9 mouse cellular contexts compared by ENCODE assay signal in the genomic region with DNA sequence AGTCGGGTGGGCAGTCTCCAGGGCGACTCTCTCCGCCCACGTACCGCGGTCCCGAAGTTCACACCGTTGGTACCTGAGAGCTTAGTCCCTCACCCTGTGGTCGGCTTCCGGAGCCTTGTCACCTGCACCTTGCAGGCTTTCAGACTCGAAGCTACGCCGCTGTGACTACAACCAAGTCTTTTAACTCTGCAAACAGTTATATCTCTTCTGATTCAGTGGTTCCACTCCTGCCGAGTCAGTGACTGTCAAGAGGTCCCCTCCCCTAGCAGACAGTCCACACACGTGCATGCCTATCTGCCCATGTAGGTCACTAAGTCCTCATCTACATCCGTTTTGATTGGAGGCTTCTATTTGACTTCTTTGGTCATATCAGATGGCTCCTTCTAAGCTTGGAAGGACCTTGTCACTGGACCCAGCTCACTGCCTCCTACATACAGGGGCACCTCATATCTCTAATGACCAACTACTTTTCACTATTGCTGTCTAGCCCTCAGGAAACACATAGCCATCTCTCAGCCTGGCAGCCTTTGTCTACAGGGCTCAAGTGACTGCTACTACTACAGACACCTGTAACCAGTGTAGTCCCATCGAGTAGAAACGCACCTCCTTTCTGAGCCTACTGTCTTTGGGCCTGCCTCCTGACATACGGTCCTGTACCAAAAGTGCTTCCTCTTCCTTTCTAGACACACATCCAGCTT. TPM values are rescaled to one million over a fixed set of nuclear protein-coding genes. Genes with fewer than 3 reads are reported as not detected.
A peak's percentile ranks its signal among the peaks of the same experiment; 100 is the strongest.
DNase-seq lines count a peak whose midpoint lies in the region; ATAC-seq and TF ChIP-seq lines count a peak whose summit lies in the region.
"Had no signal": no experiment of that assay in that cellular context is flagged by ENCODE, and none has a peak within 500 bp of the region (broad histone marks: within the 10 kb centered on the region; RNA-seq: fewer than 3 reads in every experiment).

No protein-coding gene starts in this region.

- peaks cover 28% of the 10 kb centered on the region for H3K36me3 ChIP-seq in embryonic facial prominence, embryonic 13.5 days
- peaks cover 11% of the 10 kb centered on the region for H3K36me3 ChIP-seq in intestine, embryonic 16.5 days (ENCODE audit: control insufficient read depth, insufficient read depth, low read length)
- H3K36me3 ChIP-seq in neural tube, embryonic 13.5 days, result peaks cover 38% of the 10 kb centered on the region

- peaks cover 25% of the 10 kb centered on the region for H3K4me1 ChIP-seq in embryonic facial prominence, embryonic 13.5 days
- H3K4me1 ChIP-seq in intestine, embryonic 16.5 days (ENCODE audit: control insufficient read depth, insufficient read depth, low read length), result peaks cover 29% of the 10 kb centered on the region
- peaks cover 33% of the 10 kb centered on the region for H3K4me1 ChIP-seq in neural tube, embryonic 13.5 days (replicated peaks)

- no peak for TF ChIP-seq CTCF in left cerebral cortex, adult 2 months (IDR thresholded peaks at IDR 0.05)

- WGBS in embryonic facial prominence, embryonic 13.5 days, result 13% methylated on average over 19 of the region's 19 CpGs
- 10% methylated on average over 19 of the region's 19 CpGs for WGBS in intestine, embryonic 16.5 days
- 14% methylated on average over 19 of the region's 19 CpGs for WGBS in neural tube, embryonic 13.5 days

- H3K4me3 ChIP-seq in left cerebral cortex, adult 2 months, result peak overlapping the region; percentile 96
- H3K4me3 ChIP-seq in embryonic facial prominence, embryonic 13.5 days, result peak overlapping the region; percentile 79
- H3K4me3 ChIP-seq in intestine, embryonic 16.5 days (ENCODE audit: low read length), result peak overlapping the region; percentile 86
- peak overlapping the region; percentile 87 for H3K4me3 ChIP-seq in neural tube, embryonic 13.5 days

- H3K4me2 ChIP-seq in embryonic facial prominence, embryonic 13.5 days, result peak overlapping the region; percentile 89
- peak overlapping the region; percentile 84 for H3K4me2 ChIP-seq in intestine, embryonic 16.5 days (ENCODE audit: low read depth, low read length)
- H3K4me2 ChIP-seq in neural tube, embryonic 13.5 days, result peak overlapping the region; percentile 96

- no peaks in the 10 kb centered on the region for H3K27me3 ChIP-seq in embryonic facial prominence, embryonic 13.5 days
- no peaks in the 10 kb centered on the region for H3K27me3 ChIP-seq in intestine, embryonic 16.5 days (replicated peaks; ENCODE audit: control insufficient read depth, insufficient read depth, low read length)
- no peaks in the 10 kb centered on the region for H3K27me3 ChIP-seq in neural tube, embryonic 13.5 days

- intact Hi-C loops in left cerebral cortex, adult 2 months (cut with DNase I), result loop anchor here (2.0 kb wide), 1 partner anchor 13 kb away; the partner anchor contains the start of gene Snapc2
- intact Hi-C loops in left cerebral cortex, postnatal 25 days (cut with DNase I), result loop anchor here (2.0 kb wide), 2 partner anchors 13 to 23 kb away; partner anchors contain the start of genes Prr36 and Snapc2

- H3K9ac ChIP-seq in embryonic facial prominence, embryonic 13.5 days, result peak overlapping the region; percentile 85
- peak overlapping the region; percentile 84 for H3K9ac ChIP-seq in intestine, embryonic 16.5 days (ENCODE audit: low read depth, low read length)
- H3K9ac ChIP-seq in neural tube, embryonic 13.5 days, result peak overlapping the region; percentile 84

- peak overlapping the region; percentile 94 for H3K27ac ChIP-seq in left cerebral cortex, adult 2 months
- H3K27ac ChIP-seq in embryonic facial prominence, embryonic 13.5 days, result peak overlapping the region; percentile 97
- H3K27ac ChIP-seq in intestine, embryonic 16.5 days (ENCODE audit: low read length), result peak overlapping the region; percentile 93
- peak overlapping the region; percentile 94 for H3K27ac ChIP-seq in neural tube, embryonic 13.5 days (replicated peaks)

- H3K9me3 ChIP-seq in embryonic facial prominence, embryonic 13.5 days, result no peaks in the 10 kb centered on the region
- H3K9me3 ChIP-seq in intestine, embryonic 16.5 days (ENCODE audit: control insufficient read depth, low read length), result no peaks in the 10 kb centered on the region
- no peaks in the 10 kb centered on the region for H3K9me3 ChIP-seq in neural tube, embryonic 13.5 days

- DNase-seq in left cerebral cortex, adult 2 months (ENCODE audit: extremely low spot score in 1 of 2, low spot score in 2 of 2), result no peak
- DNase-seq in left cerebral cortex, postnatal 25 days (ENCODE audit: low spot score in 2 of 2), result no peak
- DNase-seq in thymus, postnatal 4 days, result no peak
- DNase-seq in B cell, adult 2 months, result no peak
- DNase-seq in lung, postnatal 25 days (ENCODE audit: low spot score), result no peak

- ATAC-seq in embryonic facial prominence, embryonic 13.5 days (ENCODE audit: insufficient number of reproducible peaks, insufficient read depth, low FRiP score, low TSS enrichment, low read depth), result no peak
- peak; percentile 45 for ATAC-seq in intestine, embryonic 16.5 days
- ATAC-seq in neural tube, embryonic 13.5 days (ENCODE audit: low read depth), result peak; percentile 51; the same call in 1 of the 2 replicates

RNA-seq across cellular contexts. Expression of gene Gm49320, which starts 0.7 kb away (rescaled TPM):
- 1 to 10 TPM in 1 of 2 experiments, not detected in 1; 1.8 TPM for total RNA-seq in left cerebral cortex, adult 2 months (2021)
- total RNA-seq in left cerebral cortex, postnatal 25 days (2021), result under 1 TPM; 0.23 to 0.57 TPM
- polyA plus RNA-seq in embryonic facial prominence, embryonic 13.5 days (2015; fragmentation: Nextera tagmentation; extraction: Ambion mirVana), result 1.8 and 2.0 TPM in 2 replicates
- 0.64 and 0.70 TPM in 2 replicates for polyA plus RNA-seq in intestine, embryonic 16.5 days (2015; fragmentation: Nextera tagmentation; extraction: Ambion mirVana)
- 1.6 and 1.9 TPM in 2 replicates for polyA plus RNA-seq in neural tube, embryonic 13.5 days (2015; fragmentation: Nextera tagmentation; extraction: Ambion mirVana)

RNA-seq across cellular contexts. Expression of gene Map2k7, which starts 0.8 kb away (rescaled TPM):
- 10 to 100 TPM; 98.1 to 99.1 TPM for total RNA-seq in left cerebral cortex, adult 2 months (2021)
- 10 to 100 TPM; 85.7 to 87.5 TPM for total RNA-seq in left cerebral cortex, postnatal 25 days (2021)
- 29.8 and 34.0 TPM in 2 replicates for polyA plus RNA-seq in embryonic facial prominence, embryonic 13.5 days (2015; fragmentation: Nextera tagmentation; extraction: Ambion mirVana)
- polyA plus RNA-seq in intestine, embryonic 16.5 days (2015; fragmentation: Nextera tagmentation; extraction: Ambion mirVana), result 17.8 and 18.8 TPM in 2 replicates
- 36.9 and 38.9 TPM in 2 replicates for polyA plus RNA-seq in neural tube, embryonic 13.5 days (2015; fragmentation: Nextera tagmentation; extraction: Ambion mirVana)

RNA-seq across cellular contexts. Expression of gene Tgfbr3l, which starts 8.7 kb away (rescaled TPM):
- total RNA-seq in left cerebral cortex, adult 2 months (2021), result 10 to 100 TPM in 1 of 2 experiments, 1 to 10 TPM in 1; 8.2 to 10.5 TPM
- 1 to 10 TPM; 6.4 to 7.8 TPM for total RNA-seq in left cerebral cortex, postnatal 25 days (2021)
- 4.6 and 7.3 TPM in 2 replicates for polyA plus RNA-seq in embryonic facial prominence, embryonic 13.5 days (2015; fragmentation: Nextera tagmentation; extraction: Ambion mirVana)
- polyA plus RNA-seq in intestine, embryonic 16.5 days (2015; fragmentation: Nextera tagmentation; extraction: Ambion mirVana), result 2.4 and 2.9 TPM in 2 replicates
- 3.3 and 7.0 TPM in 2 replicates for polyA plus RNA-seq in neural tube, embryonic 13.5 days (2015; fragmentation: Nextera tagmentation; extraction: Ambion mirVana)

RNA-seq across cellular contexts. Expression of gene Lrrc8e, which starts 12.7 kb away (rescaled TPM):
- total RNA-seq in left cerebral cortex, adult 2 months (2021), result not detected
- total RNA-seq in left cerebral cortex, postnatal 25 days (2021), result not detected
- 1.8 and 2.5 TPM in 2 replicates for polyA plus RNA-seq in embryonic facial prominence, embryonic 13.5 days (2015; fragmentation: Nextera tagmentation; extraction: Ambion mirVana)
- 2.6 and 2.8 TPM in 2 replicates for polyA plus RNA-seq in intestine, embryonic 16.5 days (2015; fragmentation: Nextera tagmentation; extraction: Ambion mirVana)
- polyA plus RNA-seq in neural tube, embryonic 13.5 days (2015; fragmentation: Nextera tagmentation; extraction: Ambion mirVana), result 0.25 TPM in 1 of 2 replicates, not detected in the other
- polyA plus RNA-seq: brain, embryonic 14.5 days had no signal

RNA-seq across cellular contexts. Expression of gene Snapc2, which starts 13.5 kb away (rescaled TPM):
- 10 to 100 TPM; 28.8 to 31.4 TPM for total RNA-seq in left cerebral cortex, adult 2 months (2021)
- total RNA-seq in left cerebral cortex, postnatal 25 days (2021), result 10 to 100 TPM; 32.4 to 33.2 TPM
- 56.1 and 65.7 TPM in 2 replicates for polyA plus RNA-seq in embryonic facial prominence, embryonic 13.5 days (2015; fragmentation: Nextera tagmentation; extraction: Ambion mirVana)
- polyA plus RNA-seq in intestine, embryonic 16.5 days (2015; fragmentation: Nextera tagmentation; extraction: Ambion mirVana), result 38.9 and 43.5 TPM in 2 replicates
- 58.5 and 59.0 TPM in 2 replicates for polyA plus RNA-seq in neural tube, embryonic 13.5 days (2015; fragmentation: Nextera tagmentation; extraction: Ambion mirVana)
